Mouse (Mus musculus): Measurements from ENCODE around the gene Tktl1.

GRCm38 (mm10) chrX:74244614-74245083 lies 67.6 kb downstream of the Tktl1 start:
- TF ChIP-seq GATA1 (IDR thresholded peaks at IDR 0.05; ENCODE audit: low read length) (no peak), TAL1 (IDR thresholded peaks at IDR 0.05; ENCODE audit: low read length) (no peak)

Measured in erythroblast, embryonic 14.5 days (primary cell).